Mouse (Mus musculus) T-helper 2 cell (primary cell): ENCODE results near the gene Gm45233.

ENCODE experiments used
- in situ Hi-C: fragments of 300-600 bp; cut with MboI, MseI; formaldehyde crosslinking; loops from one replicate; pipeline ENCODE4 v1.15.1; 2025; ENCODE audit warnings: high pct_unique_total_duplicates

Gm45233 gene

DNA sequence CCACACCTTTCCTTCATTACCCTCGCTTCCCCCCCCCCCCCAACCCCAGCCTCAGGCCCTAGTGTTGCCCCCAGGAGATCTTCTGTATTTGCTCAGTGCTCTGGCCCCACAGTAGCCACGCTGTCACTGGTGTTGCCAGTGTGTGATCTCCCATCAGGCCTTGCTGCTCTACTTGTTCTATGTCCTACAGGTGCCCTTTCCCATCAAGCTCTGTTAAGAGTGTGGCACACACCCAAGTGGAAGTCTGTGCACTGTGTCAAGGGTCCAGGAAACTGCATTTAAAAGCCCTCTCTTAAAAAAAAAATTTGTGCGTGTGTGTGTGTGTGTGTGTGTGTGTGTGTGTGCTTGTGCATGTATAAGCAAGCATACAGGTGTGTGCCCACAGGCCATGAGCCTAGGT, 4.3 kb downstream of the Gm45233 start:
- in situ Hi-C loops: no loop called here

DNA sequence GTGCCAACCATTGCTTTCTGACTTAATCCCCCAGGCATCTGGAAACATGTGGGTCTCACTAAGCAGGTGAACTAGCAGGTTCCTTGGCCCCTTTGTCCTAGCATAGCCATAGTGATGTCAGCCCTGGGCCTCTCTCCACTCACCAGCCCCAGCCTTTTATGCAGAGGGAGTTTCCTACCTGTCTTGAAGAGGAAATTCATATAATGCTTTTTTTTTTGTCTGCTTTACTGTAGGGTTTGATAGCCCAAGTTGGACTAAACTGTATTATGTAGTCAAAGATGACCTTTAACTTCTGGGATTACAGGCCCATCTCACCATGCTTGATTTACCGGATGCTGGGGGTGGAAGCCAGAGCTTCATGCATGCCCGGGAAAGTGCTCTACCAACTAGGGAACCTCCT, 5.9 kb downstream of the Gm45233 start:
- in situ Hi-C loops: loop anchor here (5.0 kb wide), 1 partner anchor 138 kb away; the partner anchor contains the start of gene Zfp715

DNA sequence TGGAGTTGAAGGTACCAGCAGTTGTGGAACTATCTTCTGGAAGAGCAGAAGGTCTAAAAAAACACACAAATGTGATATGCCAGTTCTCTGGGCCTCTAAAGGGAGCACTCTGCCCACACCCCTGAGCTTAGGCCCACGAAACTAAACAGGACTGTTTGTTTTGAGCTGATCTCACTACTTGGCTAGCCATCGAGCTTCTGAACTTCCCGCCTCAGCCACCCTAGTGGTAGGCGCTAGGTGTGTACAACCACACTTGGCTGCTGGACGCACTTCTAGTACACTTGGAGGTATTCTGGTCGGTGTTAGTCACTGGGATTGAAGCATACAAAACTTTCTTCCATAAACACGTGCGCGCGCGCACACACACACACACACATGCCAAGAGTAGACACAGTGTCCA, 7.8 kb downstream of the Gm45233 start:
- in situ Hi-C loops: loop anchor here (5.0 kb wide), 1 partner anchor 139 kb away; the partner anchor contains the start of gene Zfp715

DNA sequence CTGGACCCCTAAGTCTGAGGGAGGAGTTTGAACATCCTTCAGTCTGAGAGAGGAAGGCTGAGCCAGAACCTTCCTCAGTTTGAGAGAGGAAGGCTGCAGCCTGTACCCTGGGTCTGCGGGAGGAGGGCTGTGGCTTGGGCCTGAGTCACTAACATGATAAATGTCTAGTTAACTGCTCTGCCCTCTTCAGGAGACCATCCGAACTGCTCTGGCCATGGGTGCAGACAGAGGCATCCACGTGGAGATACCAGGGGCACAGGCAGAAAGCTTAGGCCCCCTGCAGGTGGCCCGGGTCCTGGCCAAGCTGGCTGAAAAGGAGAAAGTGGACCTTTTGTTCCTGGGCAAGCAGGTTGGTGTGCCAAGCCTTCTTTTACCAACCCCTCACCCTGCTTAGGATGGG, 8.7 kb downstream of the Gm45233 start:
- in situ Hi-C loops: loop anchor here (5.0 kb wide), 1 partner anchor 140 kb away; the partner anchor contains the start of gene Zfp715

DNA sequence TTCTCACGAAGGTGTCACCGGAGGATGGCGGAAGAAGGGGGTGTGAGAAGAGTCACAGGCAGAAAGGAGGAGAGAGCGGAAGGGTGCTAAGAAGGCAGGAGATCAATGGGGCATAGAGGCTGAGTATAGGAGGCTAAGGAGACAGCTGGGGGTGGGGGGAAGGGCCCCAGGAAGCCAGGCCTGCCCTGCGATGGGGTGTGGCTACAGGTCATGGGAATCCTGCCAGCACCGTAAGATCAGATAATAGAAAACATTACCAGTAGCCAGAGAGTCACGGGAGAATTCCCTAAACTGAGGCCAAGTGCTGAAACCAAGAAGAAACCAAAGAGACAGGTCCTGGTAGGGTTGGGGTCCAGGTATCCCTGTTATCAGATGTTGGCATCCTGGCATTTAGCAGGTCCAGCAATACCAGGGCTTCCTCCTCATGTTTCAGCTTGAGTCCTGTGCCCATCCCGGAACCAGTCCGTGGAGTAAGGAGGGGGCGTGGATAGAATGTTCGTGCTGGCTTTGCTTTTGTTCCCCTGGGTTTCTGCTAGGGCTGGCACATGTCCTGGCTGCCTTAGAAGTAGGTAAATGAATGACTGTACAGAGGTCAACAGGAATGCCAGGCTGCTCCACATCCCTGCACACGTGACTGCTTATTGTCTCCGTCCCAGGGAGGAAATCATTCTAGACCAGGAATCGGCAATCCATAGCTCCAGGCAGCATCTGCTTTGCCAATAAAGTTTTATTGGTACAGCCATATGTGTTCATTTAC, 9.8 kb downstream of the Gm45233 start:
- in situ Hi-C loops: loop anchor here (5.0 kb wide), 1 partner anchor 141 kb away; the partner anchor contains the start of gene Zfp715

DNA sequence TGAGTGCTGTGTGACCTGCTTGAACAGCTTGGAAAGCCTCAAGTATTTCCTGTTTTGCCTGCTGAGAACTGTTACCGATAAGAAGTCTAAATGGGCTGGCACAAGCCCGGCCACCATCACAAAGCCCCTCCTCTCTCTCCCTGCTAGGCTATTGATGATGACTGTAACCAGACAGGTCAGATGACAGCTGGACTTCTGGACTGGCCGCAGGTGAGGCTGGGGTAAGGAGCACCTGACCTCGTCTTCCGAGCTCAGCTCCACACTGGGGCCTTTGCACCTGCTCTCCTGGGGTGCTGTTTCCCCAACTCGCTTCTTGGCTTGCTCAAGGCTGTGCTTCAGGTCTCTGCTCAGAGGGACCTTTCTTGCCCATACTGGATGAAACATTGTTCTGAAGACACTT, 10.4 kb downstream of the Gm45233 start:
- in situ Hi-C loops: loop anchor here (5.0 kb wide), 1 partner anchor 142 kb away; the partner anchor contains the start of gene Zfp715

DNA sequence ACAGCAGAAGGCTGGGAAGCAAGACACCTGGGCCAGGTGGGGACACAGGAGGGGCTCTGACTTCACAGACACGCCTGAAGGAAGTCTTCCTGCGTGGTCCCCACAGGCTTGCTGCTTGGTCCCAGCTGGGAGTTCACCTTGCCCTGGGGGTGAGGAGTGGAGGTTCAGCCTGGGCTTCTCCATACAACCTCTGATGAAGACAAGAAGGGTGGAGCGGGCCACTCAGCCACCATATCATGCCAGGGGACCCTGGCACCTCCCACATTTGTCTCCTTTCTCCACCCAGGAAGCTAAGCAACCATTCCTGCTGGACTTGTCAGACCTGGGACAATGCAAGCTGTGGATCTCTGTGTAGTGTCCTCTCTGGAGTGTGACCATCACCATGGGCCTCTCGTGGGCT, 18.9 kb downstream of the Gm45233 start, which contains the start of gene Vsig10l:
Gene Vsig10l (plus strand): TSS at position 301 of the 400 bp plus-strand sequence.
- in situ Hi-C loops: loop anchor here (5.0 kb wide), 1 partner anchor 99 kb away; the partner anchor contains the start of gene Zfp658

DNA sequence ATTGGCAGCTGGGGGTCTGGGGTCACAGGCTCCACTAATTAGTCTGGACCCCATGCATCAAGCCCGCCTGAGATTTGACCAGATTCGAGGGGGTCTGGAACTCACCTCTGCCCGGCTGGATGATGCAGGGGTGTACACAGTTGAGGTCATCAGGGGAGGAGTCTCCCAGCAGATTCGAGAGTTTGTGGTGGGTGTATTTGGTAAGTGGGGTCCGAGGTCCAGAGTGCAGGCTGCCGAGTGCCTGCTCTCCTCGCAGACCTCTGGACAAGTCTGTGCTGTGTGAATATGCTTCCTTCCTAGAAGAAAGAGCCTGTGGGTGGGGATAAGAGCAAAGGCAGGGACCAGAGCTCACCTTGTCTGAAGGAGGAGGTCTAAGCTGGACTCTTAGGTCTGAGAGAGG, 20.0 kb downstream of the Gm45233 start:
- in situ Hi-C loops: loop anchor here (5.0 kb wide), 1 partner anchor 98 kb away; the partner anchor contains the start of gene Zfp658

DNA sequence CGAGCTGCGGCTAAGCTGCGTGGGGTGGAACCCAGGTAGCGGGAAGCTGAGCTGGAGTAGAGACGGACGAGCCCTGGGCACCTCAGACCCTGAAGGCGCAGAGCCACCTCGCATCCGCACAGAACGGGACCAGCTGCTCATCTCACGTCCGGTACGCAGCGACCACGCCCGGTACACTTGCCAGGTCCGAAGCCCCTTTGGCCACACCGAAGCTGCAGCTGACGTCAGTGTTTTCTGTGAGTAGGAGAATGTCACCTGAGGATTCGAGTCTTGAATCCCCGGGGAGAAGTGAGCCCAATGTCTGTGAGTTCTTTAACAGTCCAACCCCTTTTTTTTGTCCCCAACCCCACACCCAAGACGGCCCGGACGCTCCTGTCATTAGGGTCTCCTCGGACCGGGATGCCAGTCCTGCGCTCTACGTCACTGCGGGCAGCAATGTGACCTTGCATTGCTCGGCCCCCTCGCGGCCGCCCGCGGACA, 21.0 kb downstream of the Gm45233 start:
- in situ Hi-C loops: loop anchor here (5.0 kb wide), 1 partner anchor 97 kb away; the partner anchor contains the start of gene Zfp658

DNA sequence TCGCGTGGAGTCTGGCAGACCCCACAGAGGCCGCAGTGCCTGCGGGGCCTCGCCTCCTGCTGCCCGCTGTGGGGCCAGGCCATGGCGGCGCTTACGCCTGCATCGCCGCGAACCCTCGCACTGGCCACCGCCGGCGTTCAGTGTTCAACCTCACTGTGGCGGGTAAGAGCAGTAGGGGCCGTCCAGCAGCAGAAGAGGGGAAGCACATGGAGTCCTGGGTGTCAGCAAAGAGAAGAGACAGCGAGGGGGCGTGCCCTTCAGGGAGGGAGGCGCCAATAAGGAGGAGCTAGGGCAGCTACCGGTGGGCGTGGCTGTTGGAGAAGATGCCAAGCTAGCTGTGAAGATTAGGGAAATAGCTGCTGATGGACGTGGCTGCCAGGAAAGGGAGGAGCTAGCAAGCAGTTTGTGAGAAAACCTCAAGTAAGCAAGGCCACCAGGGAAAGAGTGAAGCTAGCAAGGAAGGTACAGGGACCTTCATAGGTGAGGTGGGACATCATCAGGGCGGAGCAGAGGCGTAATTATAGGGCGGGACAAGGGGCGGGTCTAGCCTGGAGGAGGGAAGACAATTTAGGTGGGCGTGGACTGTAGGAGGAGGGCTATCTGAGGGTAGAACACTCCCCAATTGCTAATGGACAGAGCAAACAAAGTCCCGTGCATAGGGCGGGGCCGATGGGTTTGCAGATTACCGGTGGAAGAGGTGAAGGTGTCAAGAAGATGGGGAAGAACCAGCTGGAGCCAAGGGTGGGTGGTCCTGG, 21.6 kb downstream of the Gm45233 start:
- in situ Hi-C loops: no loop called here

DNA sequence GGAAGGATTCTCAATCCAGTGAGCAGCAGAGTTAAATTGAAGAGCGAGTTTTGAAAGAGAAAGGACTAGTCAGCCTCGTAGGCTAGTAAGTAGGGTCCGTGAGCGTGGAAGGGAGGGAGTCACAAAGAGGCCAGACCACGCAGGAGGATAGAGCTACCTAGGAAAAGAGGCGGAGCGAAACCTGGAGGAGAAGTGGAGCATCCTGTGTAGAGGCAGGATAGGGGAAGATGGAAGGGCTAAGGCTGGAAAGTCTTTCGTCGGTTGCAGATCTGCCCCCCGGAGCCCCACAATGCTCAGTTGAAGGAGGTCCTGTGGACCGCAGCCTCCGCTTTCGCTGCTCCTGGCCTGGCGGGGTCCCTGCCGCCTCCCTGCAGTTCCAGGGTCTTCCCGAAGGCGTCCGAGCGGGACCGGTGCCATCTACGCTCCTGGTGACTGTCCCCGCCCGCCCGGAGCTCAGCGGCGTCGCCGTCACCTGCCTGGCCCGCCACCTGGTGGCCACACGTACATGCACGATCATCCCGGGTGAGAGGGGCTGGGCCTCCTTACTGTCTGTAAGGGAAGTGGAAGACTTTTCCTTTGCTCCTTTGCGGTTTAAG, 22.3 kb downstream of the Gm45233 start:
- in situ Hi-C loops: no loop called here

DNA sequence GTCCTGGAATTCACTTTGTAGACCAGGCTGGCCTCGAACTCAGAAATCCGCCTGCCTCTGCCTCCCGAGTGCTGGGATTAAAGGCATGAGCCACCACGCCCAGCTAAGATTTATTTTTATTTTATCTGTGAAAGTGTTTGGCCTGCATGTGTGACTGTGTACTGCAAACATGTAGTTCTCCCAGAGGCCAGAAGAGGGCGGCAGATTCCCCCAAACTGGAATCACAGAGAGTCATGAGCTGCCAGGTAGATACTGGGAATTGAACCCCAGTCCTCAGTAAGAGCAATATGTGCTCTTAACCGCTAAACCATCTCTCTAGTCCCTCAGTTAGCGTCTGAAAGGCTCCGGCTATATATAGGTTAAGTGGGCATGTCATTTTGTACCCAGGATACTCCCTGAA, 26.4 kb downstream of the Gm45233 start:
- in situ Hi-C loops: no loop called here

DNA sequence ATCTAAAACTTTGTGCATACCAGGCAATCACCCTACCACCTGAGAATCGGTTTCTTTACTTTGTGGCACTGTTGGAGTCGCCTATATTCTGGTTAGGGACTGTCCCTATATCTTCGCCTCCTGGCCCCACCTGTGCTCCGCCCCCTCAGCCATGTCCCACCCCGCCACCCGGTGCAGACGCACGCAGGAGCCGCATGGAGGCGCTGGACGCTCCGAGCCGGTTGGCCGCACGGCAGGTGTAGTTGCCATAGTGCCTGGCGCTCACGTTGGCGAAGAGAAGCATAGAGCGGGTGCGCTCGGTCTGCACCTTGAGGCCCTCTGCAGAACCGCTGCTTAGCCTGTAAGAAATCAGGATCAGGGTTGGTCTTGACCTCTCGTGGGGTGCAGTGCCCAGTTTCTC, 31.8 kb downstream of the Gm45233 start:
- in situ Hi-C loops: no loop called here

DNA sequence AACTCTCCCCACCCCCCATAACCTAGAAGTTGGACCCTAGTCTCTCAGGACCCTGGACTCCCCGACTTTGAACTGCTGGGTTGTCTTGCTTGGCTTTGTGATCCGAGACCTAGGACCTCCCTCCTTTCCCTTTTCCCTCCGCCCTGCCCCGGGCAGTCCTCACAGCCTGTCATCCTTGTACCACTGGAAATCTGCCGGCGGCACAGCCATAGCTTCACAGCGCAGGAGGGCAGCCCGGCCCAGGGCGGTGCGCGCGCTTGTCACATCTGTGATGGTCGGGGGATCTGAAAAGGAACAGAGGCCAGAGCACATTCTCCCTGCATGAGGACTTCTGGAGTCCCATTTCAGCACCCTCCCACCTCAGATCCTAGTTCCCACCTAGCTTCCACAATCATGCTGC, 32.4 kb downstream of the Gm45233 start:
- in situ Hi-C loops: no loop called here

DNA sequence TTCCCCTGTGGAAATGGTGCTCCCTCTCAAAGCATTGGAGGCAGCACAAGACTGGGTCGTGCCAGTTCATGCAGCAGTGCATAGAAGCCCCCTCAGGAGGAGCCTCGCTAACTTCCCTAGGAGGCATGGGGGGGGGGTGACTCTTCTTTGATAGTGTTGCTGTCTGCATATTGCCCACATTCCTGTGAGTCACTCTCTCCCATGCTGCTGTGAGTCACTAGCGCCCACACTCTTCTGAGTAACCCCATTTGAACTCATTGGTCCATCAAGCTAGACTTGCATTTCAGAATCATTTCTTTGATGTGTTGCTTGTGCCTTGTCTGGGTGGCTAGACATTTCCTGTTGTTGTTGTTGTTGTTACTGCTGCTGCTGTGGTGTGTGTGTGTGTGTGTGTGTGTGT, 37.3 kb downstream of the Gm45233 start:
- in situ Hi-C loops: no loop called here

DNA sequence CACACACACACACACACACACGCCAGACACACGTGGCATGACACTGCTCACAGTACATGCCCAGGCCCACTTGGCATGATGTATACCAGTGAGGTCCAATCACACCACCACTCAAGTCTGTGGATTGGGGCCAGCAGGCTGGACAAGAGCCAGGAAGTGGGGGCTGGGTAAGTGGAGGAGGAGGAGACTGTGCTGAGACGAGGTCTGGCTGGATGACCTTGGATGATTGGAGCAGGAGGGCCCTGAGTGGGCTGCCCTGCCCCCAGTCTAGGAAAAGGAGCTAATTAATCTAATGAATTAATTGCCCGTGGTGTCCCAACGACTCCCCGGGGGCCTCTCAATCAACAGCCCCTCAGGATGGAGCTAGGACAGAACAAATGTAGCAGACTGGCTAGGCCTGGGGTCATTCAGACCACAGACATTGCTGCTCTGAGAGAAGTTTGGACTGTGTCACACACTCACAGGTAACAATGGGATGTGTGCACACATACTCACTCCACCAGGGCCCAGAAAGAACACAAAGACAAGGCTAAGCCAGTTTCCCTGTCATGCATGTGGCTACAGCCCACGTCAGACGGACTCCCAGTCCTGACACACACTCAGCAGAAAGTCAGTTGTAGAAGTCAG, 38.3 kb downstream of the Gm45233 start:
- in situ Hi-C loops: no loop called here

DNA sequence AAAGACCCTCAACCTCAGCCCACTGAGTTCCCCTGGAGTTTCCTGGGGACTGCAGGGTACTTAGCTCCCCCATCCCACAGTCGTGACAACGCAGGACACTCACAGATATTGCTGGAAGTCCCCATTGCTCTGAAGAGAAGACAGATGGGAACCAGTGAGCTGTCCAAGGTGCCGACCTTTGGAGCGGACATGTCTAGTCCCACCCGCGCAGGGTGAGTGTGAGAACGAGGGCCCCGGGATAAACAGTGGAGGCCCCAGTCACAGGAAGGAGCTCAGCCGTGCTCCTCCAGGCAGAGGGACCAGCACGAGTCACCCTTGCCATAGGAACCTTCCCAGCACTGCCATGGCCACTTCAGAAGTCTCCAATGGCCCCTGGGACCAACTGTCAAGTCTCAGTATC, 39.3 kb downstream of the Gm45233 start:
- in situ Hi-C loops: no loop called here

DNA sequence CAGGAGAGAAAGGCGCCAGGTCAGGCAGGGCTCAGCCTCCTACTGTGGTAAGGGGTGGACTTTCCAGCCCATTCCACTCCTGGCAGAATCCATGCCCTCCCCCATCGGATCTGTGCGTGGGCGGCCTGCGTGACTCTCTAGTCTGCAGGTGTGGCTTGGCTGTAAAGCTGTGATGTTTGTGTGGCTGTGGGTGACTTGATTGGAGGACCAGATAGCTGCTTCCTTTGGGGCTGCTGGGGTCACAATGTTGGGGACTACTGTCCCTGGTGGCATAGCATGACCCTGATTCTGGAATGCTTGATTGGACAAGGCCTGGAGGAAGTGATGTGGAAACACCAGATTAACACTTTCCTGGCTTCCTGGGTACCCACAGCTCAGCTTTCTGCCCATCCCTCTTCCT, 44.7 kb downstream of the Gm45233 start:
- in situ Hi-C loops: loop anchor here (5.0 kb wide), 1 partner anchor 94 kb away; no protein-coding TSS in a partner anchor

DNA sequence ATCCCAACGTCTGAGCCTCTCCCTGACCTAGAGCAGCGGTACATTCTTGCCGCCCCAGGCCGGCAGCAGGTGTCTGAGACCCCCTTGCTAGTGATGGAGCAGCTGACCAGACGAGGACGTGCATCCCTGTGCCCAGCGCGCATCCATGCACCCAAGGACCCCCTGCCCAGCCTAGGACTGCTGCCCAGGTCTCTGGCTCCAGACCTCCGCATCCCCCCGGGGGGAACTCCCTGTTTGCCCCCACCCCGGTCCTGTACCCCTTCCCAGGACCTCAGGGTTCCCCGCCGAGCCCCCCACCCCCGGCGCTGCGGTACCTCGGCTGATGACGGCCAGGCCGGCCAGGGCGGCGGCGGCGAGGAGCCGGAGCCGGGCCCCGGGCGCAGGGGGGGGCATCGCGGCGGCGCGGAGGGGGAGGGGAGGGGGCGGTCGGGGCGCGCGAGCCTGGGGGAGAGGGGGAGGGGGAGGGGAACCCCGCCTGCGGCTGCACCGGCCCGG, 45.8 kb downstream of the Gm45233 start, which contains the start of gene Iglon5:
Gene Iglon5 (minus strand): TSS at position 445 of the 495 bp plus-strand sequence.
- in situ Hi-C loops: loop anchor here (5.0 kb wide), 1 partner anchor 93 kb away; no protein-coding TSS in a partner anchor

DNA sequence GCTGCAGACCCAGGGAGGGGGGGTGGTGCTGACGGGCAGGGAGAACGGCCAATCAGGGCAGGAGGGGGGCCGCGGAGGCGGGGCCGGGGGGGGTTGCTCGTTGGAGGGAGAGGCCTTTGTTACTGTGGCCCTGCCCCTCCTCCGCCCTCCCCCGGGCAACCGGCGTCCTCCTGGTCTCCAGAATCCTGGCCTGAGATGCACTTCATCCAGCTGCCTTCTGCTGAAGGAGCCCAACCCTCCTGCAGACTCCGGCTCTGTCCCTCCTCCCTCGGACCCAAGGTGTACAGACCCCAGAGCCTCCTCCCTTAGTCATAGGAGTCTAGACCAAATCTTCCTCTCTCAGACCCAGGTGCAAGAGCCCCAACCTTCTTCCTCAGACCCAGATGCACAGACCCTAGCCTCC, 46.3 kb downstream of the Gm45233 start:
- in situ Hi-C loops: no loop called here

DNA sequence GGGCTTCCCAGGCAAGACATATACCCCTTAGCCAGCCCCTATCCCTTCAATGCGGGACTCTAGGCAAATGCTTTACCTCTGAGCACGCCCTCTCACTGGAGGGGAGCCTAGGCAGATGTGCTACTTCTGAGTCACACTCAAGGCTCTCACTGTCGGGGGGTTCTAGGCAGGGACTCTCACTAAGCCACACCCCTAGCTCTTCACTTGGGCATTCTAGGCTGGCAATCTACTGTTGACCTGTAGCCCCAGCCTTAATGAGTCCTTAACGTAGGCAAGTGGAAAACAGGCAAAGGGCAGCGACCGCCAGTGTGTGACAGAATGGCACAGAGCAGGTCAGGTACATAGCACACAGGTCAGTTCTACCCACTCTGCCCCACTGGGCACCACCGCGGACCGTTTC, 46.9 kb downstream of the Gm45233 start:
- in situ Hi-C loops: no loop called here
